Mouse (Mus musculus) limb, embryonic 15.5 days (tissue): ENCODE measurements around the gene Mmp24. TPM values are rescaled to one million over a fixed set of nuclear protein-coding genes. Genes with fewer than 3 reads are reported as not detected.

Source experiments
- ATAC-seq: fragments of 200-750 bp; cut with Nextera tagmentation; 2 replicates; pipeline ENCODE4 v1.8.0; 2017; ENCODE audit warnings: low read depth, moderate TSS enrichment; ENCODE audit not compliant: insufficient number of reproducible peaks, low FRiP score, low TSS enrichment
- H3K27ac ChIP-seq: fragments of 300-500 bp; sonication (generic); 2 replicates; pipeline ENCODE4 v1.5.1; 2015; ENCODE audit warnings: moderate library complexity, mild to moderate bottlenecking, inconsistent platforms
- H3K27me3 ChIP-seq: fragments of 300-500 bp; sonication (generic); 2 replicates; pipeline ENCODE4 v1.6.1; 2015; ENCODE audit warnings: inconsistent platforms
- H3K36me3 ChIP-seq: fragments of 300-500 bp; sonication (generic); 2 replicates; pipeline ENCODE4 v1.6.1; 2015; ENCODE audit warnings: inconsistent platforms
- H3K4me1 ChIP-seq: fragments of 300-500 bp; sonication (generic); 2 replicates; pipeline ENCODE4 v1.6.1; 2015; ENCODE audit warnings: inconsistent platforms
- H3K4me2 ChIP-seq: fragments of 300-500 bp; sonication (generic); 2 replicates; pipeline ENCODE4 v1.6.1; 2015; ENCODE audit warnings: mild to moderate bottlenecking, inconsistent platforms
- H3K4me3 ChIP-seq: fragments of 300-500 bp; sonication (generic); 2 replicates; pipeline ENCODE4 v1.5.1; 2015; ENCODE audit warnings: mild to moderate bottlenecking, inconsistent platforms
- H3K9ac ChIP-seq: fragments of 300-500 bp; sonication (generic); 2 replicates; pipeline ENCODE4 v1.6.1; 2015; ENCODE audit warnings: inconsistent platforms
- H3K9me3 ChIP-seq: fragments of 300-500 bp; sonication (generic); 2 replicates; pipeline ENCODE4 v1.6.1; 2016; ENCODE audit warnings: inconsistent platforms
- WGBS: fragments of 180-500 bp; shearing (Covaris S2); methylation state at CpG from one replicate; pipeline ENCODE4 v1.1.7; 2015; 5-methylcytosine and 5-hydroxymethylcytosine counted together
- polyA plus RNA-seq: library from polyadenylated mRNA; unstranded; fragments of >200 nt; fragmentation: Nextera tagmentation; extraction: Ambion mirVana; gene quantifications from 2 replicates; pipeline ENCODE4 v1.2.1, GENCODE M21; 2015

The Mmp24 gene
- polyA plus RNA-seq, 1 experiment from 2014 or later: 0.06 TPM

DNA sequence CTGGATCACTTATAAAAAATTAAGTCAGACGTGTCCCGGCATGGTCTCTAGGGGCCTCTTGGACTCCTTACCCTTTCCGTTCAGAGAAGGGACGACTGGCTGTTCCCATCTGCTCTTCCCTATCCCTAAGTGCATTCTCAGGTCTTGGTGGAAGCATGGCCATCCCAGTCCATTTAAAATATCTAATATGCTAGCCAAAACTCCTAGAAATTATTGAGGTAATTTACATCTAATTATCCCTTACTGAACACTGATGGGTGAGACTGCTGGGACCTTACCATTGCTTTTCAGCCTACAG lies 2.5 kb downstream of the Mmp24 start:
- Histone ChIP-seq H3K4me3 (no peak overlapping the region), H3K27me3 (peaks cover 59% of the 10 kb centered on the region), H3K4me2 (no peak overlapping the region), H3K9ac (no peak overlapping the region), H3K36me3 (no peaks in the 10 kb centered on the region), H3K4me1 (peaks cover 10% of the 10 kb centered on the region), H3K27ac (no peak overlapping the region), H3K9me3 (no peaks in the 10 kb centered on the region)
- no peak for ATAC-seq
- WGBS: 78% methylated on average over 4 of the region's 4 CpGs

- ATAC-seq: no peak
- 71% methylated on average over 6 of the region's 6 CpGs for WGBS
- H3K36me3 ChIP-seq: no peaks in the 10 kb centered on the region
- no peaks in the 10 kb centered on the region for H3K9me3 ChIP-seq
- peaks cover 55% of the 10 kb centered on the region for H3K27me3 ChIP-seq
- H3K27ac ChIP-seq: no peak overlapping the region
- no peak overlapping the region for H3K4me2 ChIP-seq
- H3K9ac ChIP-seq: no peak overlapping the region
- H3K4me1 ChIP-seq: peaks cover 10% of the 10 kb centered on the region
- H3K4me3 ChIP-seq: no peak overlapping the region
Measured at GRCm38 (mm10) chr2:155778004-155778403, 2.9 kb downstream of the Mmp24 start.

- H3K27me3 ChIP-seq: peaks cover 45% of the 10 kb centered on the region
- H3K9me3 ChIP-seq: no peaks in the 10 kb centered on the region
- no peak for ATAC-seq
- WGBS: 47% methylated on average over 7 of the region's 7 CpGs
- no peaks in the 10 kb centered on the region for H3K36me3 ChIP-seq
- no peak overlapping the region for H3K4me2 ChIP-seq
- H3K4me3 ChIP-seq: no peak overlapping the region
- H3K27ac ChIP-seq: no peak overlapping the region
- no peak overlapping the region for H3K9ac ChIP-seq
- peaks cover 10% of the 10 kb centered on the region for H3K4me1 ChIP-seq
Measured at GRCm38 (mm10) chr2:155779066-155779465, 3.9 kb downstream of the Mmp24 start.

- 75% methylated on average over 3 of the region's 3 CpGs for WGBS
- H3K4me3 ChIP-seq: no peak overlapping the region
- H3K36me3 ChIP-seq: no peaks in the 10 kb centered on the region
- H3K27ac ChIP-seq: no peak overlapping the region
- peaks cover 10% of the 10 kb centered on the region for H3K4me1 ChIP-seq
- no peaks in the 10 kb centered on the region for H3K9me3 ChIP-seq
- H3K4me2 ChIP-seq: no peak overlapping the region
- no peak overlapping the region for H3K9ac ChIP-seq
- no peak for ATAC-seq
- H3K27me3 ChIP-seq: peaks cover 40% of the 10 kb centered on the region
Measured at GRCm38 (mm10) chr2:155779506-155779905, 4.4 kb downstream of the Mmp24 start.

DNA sequence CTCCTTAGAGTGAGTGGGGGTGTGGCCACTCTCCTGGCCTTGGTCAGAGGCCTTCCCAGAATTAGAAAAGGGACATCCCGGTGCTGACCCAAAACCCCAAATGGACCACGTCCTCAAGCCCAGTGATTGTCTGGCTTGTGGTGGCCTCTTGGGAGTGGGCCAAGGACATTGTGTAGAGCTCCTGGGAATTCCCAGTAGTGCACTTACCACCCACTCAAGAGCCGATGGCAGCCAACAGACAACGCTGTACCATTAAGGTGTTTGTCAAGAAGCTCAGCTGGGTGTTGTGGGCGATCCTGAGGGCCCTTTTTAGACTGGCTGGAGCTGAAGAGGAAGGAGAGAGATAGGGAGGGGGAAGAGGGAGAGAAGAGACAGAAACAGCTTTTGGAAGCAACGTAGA lies 9.4 kb downstream of the Mmp24 start:
- 82% methylated on average over 6 of the region's 6 CpGs for WGBS
- Histone ChIP-seq H3K9ac (no peak overlapping the region), H3K4me1 (no peaks in the 10 kb centered on the region)

DNA sequence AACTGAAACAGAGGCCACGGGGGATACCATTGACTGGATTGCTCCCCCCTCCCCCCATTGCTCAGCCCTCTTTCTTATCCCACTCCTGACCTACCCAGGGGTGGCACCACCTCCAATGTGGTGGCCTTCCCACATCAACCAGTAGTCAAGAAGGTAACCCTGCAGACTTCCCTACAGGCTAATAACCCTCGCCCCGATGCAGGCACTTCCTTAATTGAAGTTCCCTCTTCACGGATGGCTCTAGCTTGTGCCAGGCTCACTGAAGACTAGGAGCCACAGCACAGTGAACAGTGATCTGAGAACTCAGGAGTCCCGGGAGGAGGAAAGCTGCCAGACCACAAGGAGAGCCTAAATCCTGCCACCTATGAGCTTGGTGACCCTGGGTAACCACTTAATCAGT lies 11.8 kb downstream of the Mmp24 start:
- no peaks in the 10 kb centered on the region for H3K9me3 ChIP-seq
- H3K27ac ChIP-seq: no peak overlapping the region
- H3K27me3 ChIP-seq: peaks cover 20% of the 10 kb centered on the region; the same call in 1 of the 2 replicates
- H3K9ac ChIP-seq: no peak overlapping the region
- ATAC-seq: no peak
- H3K4me2 ChIP-seq: no peak overlapping the region
- no peaks in the 10 kb centered on the region for H3K4me1 ChIP-seq
- H3K4me3 ChIP-seq: no peak overlapping the region
- 74% methylated on average over 5 of the region's 5 CpGs for WGBS
- no peaks in the 10 kb centered on the region for H3K36me3 ChIP-seq

More for the DNA sequence above, 9.4 kb downstream of the Mmp24 start:
- Histone ChIP-seq H3K27me3 (peaks cover 17% of the 10 kb centered on the region; the same call in 1 of the 2 replicates), H3K4me2 (no peak overlapping the region), H3K36me3 (no peaks in the 10 kb centered on the region), H3K9me3 (no peaks in the 10 kb centered on the region), H3K27ac (no peak overlapping the region), H3K4me3 (no peak overlapping the region)
- no peak for ATAC-seq

DNA sequence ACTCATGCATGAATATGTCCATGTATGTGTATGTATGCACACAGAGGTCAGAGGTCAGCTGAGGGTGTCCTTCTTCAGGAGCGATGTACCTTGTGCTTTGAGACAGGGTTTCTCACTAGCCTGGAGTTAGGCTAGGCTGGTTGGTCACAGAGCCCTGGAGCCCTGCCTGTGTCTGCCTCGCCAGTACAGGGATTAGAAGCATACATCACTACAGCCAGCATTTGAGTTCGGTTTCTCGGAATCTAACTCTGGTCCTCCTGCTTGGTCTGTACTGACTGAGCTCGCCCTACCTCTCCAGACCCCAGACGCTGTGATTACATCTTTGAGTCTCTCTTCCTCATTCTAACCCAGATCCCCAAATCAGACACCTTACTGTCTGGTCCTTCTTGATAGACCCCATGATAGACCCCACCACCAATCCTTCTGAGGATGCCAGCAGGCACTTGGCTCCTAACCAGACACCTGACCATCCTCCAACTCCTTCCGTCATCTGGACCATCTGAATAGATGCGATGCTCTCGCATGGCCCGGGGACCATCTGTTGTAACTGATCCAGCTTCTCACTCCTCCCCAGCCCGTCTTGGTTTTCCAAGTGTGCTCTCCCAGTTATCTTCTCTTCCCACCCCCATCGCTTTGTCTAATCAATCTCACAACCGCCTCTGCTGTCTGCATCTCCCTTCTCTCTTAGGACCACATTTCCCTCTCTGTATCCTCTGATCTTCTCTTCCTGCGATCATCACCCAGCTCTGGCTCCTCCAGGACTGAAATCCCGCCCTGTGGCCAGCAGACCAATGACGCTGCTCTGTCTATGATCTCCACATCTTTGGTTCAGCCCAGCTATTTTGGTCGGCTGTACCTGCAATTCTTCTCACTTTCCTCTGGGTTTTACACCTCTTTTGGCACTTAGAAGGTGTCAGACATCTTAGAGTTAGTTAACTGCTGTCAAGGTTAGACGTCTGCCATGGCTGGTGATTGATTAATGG lies 13.1 kb downstream of the Mmp24 start:
- H3K27ac ChIP-seq: no peak overlapping the region
- H3K4me1 ChIP-seq: no peaks in the 10 kb centered on the region; the same call in 1 of the 2 replicates
- H3K27me3 ChIP-seq: peaks cover 20% of the 10 kb centered on the region; the same call in 1 of the 2 replicates
- no peak overlapping the region for H3K9ac ChIP-seq
- 57% methylated on average over 18 of the region's 18 CpGs for WGBS
- ATAC-seq: no peak
- H3K9me3 ChIP-seq: no peaks in the 10 kb centered on the region
- H3K36me3 ChIP-seq: no peaks in the 10 kb centered on the region
- H3K4me3 ChIP-seq: no peak overlapping the region
- no peak overlapping the region for H3K4me2 ChIP-seq

DNA sequence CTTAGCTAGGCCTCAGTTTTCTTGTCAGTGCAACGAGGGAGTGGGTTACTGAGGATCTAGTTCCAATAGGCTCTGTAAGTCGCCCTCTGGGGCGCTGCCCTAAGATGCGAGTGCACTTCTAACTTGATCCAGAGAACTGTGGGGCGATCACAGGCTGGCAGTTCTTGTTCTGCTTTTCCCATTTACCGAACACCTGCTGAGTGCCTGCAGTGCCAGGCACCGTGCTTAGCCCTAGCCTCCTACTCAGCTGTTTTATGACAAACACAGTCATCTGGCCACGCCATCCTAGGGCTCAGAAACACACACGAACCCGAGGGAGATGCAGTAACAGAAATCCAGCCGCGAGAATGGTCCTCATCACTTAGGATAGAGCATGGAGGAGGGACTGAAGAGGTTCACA lies 17.8 kb downstream of the Mmp24 start:
- Histone ChIP-seq H3K4me2 (no peak overlapping the region), H3K27ac (no peak overlapping the region), H3K27me3 (peaks cover 14% of the 10 kb centered on the region; the same call in 1 of the 2 replicates), H3K4me1 (no peaks in the 10 kb centered on the region; the same call in 1 of the 2 replicates), H3K9ac (no peak overlapping the region), H3K36me3 (no peaks in the 10 kb centered on the region), H3K4me3 (no peak overlapping the region), H3K9me3 (no peaks in the 10 kb centered on the region)
- 27% methylated on average over 12 of the region's 12 CpGs for WGBS
- no peak for ATAC-seq

GRCm38 (mm10) chr2:155794674-155795445 lies 19.7 kb downstream of the Mmp24 start:
- Histone ChIP-seq H3K36me3 (no peaks in the 10 kb centered on the region), H3K4me2 (no peak overlapping the region), H3K4me3 (no peak overlapping the region), H3K27ac (no peak overlapping the region), H3K9ac (no peak overlapping the region), H3K4me1 (no peaks in the 10 kb centered on the region; the same call in 1 of the 2 replicates), H3K9me3 (no peaks in the 10 kb centered on the region), H3K27me3 (no peaks in the 10 kb centered on the region)
- WGBS: 75% methylated on average over 12 of the region's 12 CpGs
- no peak for ATAC-seq

DNA sequence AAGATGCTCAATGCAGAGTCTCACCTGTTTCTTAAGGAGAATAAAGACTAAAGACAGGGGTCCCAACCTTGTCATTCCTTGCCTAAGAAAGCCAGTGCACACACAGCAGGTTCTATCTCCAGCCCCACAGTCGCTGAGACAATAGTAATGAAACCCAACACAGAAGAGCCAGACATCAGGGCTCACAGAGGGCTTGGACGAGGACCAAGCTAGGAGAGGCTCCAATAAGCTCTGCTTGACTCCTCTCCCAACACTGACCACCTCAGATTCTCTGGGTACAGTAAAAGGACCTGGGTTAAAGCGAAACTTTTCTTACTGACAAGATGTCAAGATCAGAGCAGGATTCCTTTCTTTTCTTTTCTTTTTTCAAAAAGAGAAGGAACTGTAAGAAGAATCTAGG lies 23.5 kb downstream of the Mmp24 start:
- no peak overlapping the region for H3K27ac ChIP-seq
- no peaks in the 10 kb centered on the region for H3K36me3 ChIP-seq
- no peaks in the 10 kb centered on the region for H3K4me1 ChIP-seq
- 57% methylated on average over 3 of the region's 3 CpGs for WGBS
- H3K4me2 ChIP-seq: no peak overlapping the region
- no peak overlapping the region for H3K9ac ChIP-seq
- no peaks in the 10 kb centered on the region for H3K9me3 ChIP-seq
- no peak for ATAC-seq
- H3K4me3 ChIP-seq: no peak overlapping the region
- no peaks in the 10 kb centered on the region for H3K27me3 ChIP-seq

DNA sequence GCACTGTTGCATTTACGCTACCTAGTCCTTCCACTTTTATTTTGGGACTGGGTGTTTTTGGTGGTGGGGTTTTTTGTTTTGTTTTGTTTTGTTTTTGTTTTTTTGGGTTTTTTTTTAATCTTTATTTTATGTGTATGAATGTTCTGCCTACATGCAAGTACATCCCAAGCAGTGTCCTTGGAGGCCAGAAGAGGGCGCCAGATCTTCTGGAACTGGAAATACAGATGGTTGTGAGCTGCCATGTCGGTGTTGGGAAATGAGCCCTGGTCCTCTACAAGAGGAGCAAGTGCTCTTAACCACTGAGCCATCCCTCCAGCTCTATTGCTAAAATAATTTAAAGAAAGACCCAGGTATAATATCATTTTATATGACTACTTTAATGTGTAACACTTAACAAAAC lies 27.6 kb downstream of the Mmp24 start:
- Histone ChIP-seq H3K4me1 (peaks cover 6% of the 10 kb centered on the region; the same call in 1 of the 2 replicates), H3K36me3 (no peaks in the 10 kb centered on the region), H3K4me2 (no peak overlapping the region), H3K4me3 (no peak overlapping the region), H3K9me3 (no peaks in the 10 kb centered on the region), H3K9ac (no peak overlapping the region), H3K27me3 (no peaks in the 10 kb centered on the region), H3K27ac (no peak overlapping the region)
- no peak for ATAC-seq
- WGBS: 58% methylated on average over 3 of the region's 3 CpGs

DNA sequence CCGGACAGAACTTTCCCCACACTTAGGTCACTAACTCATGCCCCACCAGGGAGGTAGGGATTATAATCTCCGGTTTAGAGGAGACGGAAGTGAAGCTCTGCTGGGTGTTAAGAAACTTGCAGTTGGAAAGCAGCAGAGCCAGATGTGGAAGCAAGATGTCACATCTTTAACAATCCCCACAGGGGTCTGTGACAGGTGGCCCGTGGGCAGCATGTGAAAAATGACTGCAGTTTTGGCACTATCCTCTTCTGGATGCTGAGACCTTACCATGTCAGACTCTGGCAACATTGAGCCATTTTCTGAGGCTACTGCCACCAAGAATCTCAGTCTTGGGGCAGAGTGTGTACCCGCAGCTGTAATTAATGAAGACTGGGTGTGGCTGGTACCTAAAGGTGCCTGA lies 28.9 kb downstream of the Mmp24 start:
- no peak overlapping the region for H3K4me2 ChIP-seq
- no peaks in the 10 kb centered on the region for H3K36me3 ChIP-seq
- H3K27ac ChIP-seq: no peak overlapping the region
- H3K9me3 ChIP-seq: no peaks in the 10 kb centered on the region
- H3K4me3 ChIP-seq: no peak overlapping the region
- no peak for ATAC-seq
- no peak overlapping the region for H3K9ac ChIP-seq
- H3K27me3 ChIP-seq: no peaks in the 10 kb centered on the region
- WGBS: 56% methylated on average over 5 of the region's 5 CpGs
- peaks cover 6% of the 10 kb centered on the region; the same call in 1 of the 2 replicates for H3K4me1 ChIP-seq
